Mouse (Mus musculus): ENCODE results near the gene Ramac. TPM values are rescaled to one million over a fixed set of nuclear protein-coding genes. Genes with fewer than 3 reads are reported as not detected.

The Ramac gene
- polyA plus RNA-seq, 1 experiment from 2014 or later: 165 TPM

DNA sequence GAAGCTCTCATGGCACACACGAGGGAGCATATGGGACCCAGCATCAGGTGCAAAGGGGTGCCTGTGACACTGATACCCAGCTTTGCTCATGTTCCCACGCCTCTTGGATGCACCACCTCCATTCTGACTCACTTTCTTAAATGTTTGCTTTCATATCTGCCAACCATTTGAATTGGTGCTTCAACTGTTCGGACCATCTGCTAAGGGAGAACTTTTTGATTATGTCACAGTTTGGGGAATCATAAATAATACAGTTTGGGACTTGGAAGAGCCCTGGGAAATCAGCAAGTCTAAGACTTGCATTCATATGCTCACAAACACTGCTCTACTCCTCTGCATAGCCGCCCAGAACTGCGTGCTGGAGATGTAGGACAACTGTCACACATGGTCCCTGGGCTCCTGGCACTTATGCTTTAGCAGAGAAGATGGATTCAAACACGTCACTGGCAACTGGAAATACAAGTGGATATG is 31.5 kb upstream of the Ramac start:
- no peak for ATAC-seq
- Histone ChIP-seq H3K9ac (ENCODE audit: low read depth, low read length) (no peak overlapping the region), H3K4me1 (ENCODE audit: control insufficient read depth, insufficient read depth, low read length) (no peaks in the 10 kb centered on the region), H3K9me3 (replicated peaks; ENCODE audit: control insufficient read depth, low read length, poor library complexity, severe bottlenecking) (no peaks in the 10 kb centered on the region), H3K36me3 (ENCODE audit: control insufficient read depth, insufficient read depth, low read length) (no peaks in the 10 kb centered on the region), H3K4me2 (ENCODE audit: low read length) (no peak overlapping the region), H3K27ac (ENCODE audit: low read length) (no peak overlapping the region), H3K4me3 (ENCODE audit: low read depth, low read length) (no peak overlapping the region), H3K27me3 (ENCODE audit: control insufficient read depth, insufficient read depth, low read depth, low read length) (no peaks in the 10 kb centered on the region)
- 83% methylated on average over 6 of the region's 6 CpGs for WGBS

DNA sequence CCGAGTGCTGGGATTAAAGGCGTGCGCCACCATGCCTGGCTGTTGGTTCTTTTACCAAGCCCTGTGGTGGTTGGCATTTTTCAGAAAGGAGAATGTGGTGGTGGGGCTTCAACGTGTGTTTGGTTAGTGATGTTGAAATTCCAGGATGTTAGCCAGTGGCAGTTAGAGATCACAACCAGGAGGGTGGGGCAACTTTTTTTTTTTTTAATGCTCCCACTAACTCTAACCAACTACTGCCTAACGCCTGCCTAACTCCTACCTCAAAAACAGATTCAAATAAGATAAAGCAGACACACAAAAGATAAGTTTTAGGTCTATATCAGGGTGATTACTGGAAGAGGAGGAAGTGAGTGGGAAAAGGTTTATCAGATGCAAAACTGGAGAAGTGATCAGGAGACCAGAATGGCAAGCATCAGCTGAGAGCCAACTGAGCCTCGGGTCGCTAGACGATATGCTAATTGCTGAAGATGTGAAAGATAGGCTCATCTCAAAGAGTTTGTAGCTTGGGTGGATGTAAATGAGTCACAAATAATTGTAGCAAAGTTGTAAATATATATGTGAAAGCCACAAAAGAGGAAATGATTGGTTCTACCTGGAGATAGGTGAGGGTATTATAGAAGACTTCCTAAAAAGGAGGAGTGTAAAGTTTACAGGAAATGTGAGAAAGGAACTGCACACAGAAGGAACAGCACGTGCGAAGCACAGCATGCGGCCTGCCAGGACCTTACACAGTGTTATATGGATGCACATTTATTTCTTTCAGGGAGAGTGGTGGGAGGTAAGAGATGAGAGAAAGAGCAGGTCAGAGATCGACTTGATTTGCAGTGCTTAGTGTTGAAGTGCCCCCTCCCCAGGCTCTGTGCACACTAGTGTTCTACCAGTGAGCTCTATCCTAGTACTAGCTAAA is 30.3 kb upstream of the Ramac start:
- Histone ChIP-seq H3K36me3 (ENCODE audit: control insufficient read depth, insufficient read depth, low read length) (no peaks in the 10 kb centered on the region), H3K27ac (ENCODE audit: low read length) (no peak overlapping the region), H3K4me1 (ENCODE audit: control insufficient read depth, insufficient read depth, low read length) (no peaks in the 10 kb centered on the region), H3K27me3 (ENCODE audit: control insufficient read depth, insufficient read depth, low read depth, low read length) (no peaks in the 10 kb centered on the region), H3K4me2 (ENCODE audit: low read length) (no peak overlapping the region), H3K4me3 (ENCODE audit: low read depth, low read length) (no peak overlapping the region), H3K9ac (ENCODE audit: low read depth, low read length) (no peak overlapping the region), H3K9me3 (replicated peaks; ENCODE audit: control insufficient read depth, low read length, poor library complexity, severe bottlenecking) (no peaks in the 10 kb centered on the region)
- WGBS: 90% methylated on average over 12 of the region's 12 CpGs
- ATAC-seq: no peak

DNA sequence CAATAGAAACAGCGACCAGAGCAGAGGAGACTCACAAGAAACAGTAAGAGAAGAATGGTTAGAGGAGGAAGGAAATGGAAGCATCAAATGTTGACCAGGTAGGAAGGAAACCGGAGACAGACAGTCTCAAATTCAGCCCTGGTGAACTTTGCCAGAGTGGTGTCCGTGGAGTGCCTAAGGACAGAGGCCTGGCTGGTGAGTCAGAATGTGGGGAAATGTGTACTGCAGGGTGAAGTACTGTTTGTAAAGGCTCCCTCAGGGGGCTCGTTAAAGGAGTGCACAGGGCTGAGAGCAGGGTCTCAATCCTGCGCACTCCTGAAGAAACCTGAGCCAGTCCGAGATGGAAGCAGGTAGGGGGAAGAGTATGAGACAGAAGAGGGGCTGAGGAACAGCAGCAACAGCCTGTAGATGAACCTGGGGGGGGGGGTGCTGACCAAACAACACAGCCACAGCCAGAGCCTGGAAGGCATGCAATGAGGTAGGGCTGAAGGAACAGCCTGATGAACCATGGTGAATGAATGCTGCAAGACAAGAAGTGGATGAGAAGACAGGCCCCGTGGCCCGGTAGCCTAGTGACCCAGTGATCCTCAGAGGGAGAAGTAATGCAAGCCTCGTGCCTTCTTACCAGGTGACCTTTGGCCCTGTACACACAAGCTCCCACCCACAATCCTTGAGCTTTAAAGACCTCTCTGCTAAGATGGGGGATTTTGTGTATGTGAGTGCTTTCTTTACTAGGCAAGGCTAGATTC is 27.3 kb upstream of the Ramac start:
- Histone ChIP-seq H3K4me2 (ENCODE audit: low read length) (no peak overlapping the region), H3K27ac (ENCODE audit: low read length) (no peak overlapping the region), H3K36me3 (ENCODE audit: control insufficient read depth, insufficient read depth, low read length) (no peaks in the 10 kb centered on the region), H3K4me3 (ENCODE audit: low read depth, low read length) (no peak overlapping the region), H3K9ac (ENCODE audit: low read depth, low read length) (no peak overlapping the region), H3K4me1 (ENCODE audit: control insufficient read depth, insufficient read depth, low read length) (no peaks in the 10 kb centered on the region), H3K27me3 (ENCODE audit: control insufficient read depth, insufficient read depth, low read depth, low read length) (no peaks in the 10 kb centered on the region), H3K9me3 (replicated peaks; ENCODE audit: control insufficient read depth, low read length, poor library complexity, severe bottlenecking) (no peaks in the 10 kb centered on the region)
- no peak for ATAC-seq
- WGBS: 55% methylated on average over 9 of the region's 9 CpGs

DNA sequence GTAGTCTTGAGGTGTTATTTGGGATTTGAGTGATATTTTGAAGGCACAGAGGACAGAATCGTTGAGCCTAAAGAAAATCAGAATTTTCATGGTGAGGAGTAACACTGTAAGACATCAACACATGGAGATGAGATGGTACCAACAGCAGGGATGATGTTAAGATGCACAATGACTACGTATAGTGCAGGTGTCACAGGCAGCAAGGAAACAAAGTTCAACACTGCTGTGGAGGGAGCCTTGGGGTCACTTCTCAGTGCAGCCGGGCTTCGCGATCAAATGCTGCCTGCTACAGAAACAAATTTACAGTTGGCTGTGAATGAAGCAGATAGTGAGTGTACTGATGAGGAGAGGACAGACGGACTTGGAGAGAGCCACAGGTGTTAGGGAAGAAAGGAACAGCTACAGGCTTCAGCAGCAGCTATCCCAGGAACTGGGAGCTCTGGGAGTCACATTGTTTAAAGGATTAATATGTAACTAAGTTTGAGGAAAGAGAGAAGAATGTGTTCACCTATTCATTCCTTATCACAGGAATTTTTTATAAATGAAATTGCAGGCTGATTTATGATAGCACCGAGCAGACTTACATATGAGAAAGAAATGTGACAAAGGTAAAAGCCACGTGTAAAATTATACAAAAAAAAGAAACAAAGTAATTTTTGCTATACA is 23.9 kb upstream of the Ramac start:
- H3K36me3 ChIP-seq (ENCODE audit: control insufficient read depth, insufficient read depth, low read length): no peaks in the 10 kb centered on the region
- 81% methylated on average over 8 of the region's 8 CpGs for WGBS
- no peak overlapping the region for H3K27ac ChIP-seq (ENCODE audit: low read length)
- no peak overlapping the region for H3K9ac ChIP-seq (ENCODE audit: low read depth, low read length)
- no peaks in the 10 kb centered on the region for H3K4me1 ChIP-seq (ENCODE audit: control insufficient read depth, insufficient read depth, low read length)
- H3K4me2 ChIP-seq (ENCODE audit: low read length): no peak overlapping the region
- no peaks in the 10 kb centered on the region for H3K27me3 ChIP-seq (ENCODE audit: control insufficient read depth, insufficient read depth, low read depth, low read length)
- ATAC-seq: no peak
- H3K9me3 ChIP-seq (replicated peaks; ENCODE audit: control insufficient read depth, low read length, poor library complexity, severe bottlenecking): no peaks in the 10 kb centered on the region
- no peak overlapping the region for H3K4me3 ChIP-seq (ENCODE audit: low read depth, low read length)

DNA sequence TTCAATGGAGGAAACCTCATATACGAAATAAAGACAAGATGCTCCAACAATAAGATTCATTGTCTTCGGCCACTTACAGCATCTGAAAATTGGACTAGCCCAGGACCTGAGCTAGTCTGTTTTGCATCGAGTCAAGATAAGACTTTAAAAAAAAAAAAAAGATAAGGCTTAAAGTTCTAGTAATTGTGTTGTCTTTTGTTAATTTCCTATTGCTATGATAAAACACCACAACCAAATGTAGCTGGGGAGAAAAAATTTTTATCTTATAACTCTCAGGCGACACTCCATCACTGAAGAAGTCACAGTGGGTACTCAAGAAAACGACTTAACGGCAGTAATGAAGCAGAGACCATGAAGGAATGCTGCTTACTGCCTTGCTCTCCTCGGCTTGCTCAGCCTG is 22.7 kb upstream of the Ramac start:
- Histone ChIP-seq H3K9ac (ENCODE audit: low read depth, low read length) (no peak overlapping the region), H3K36me3 (ENCODE audit: control insufficient read depth, insufficient read depth, low read length) (no peaks in the 10 kb centered on the region), H3K4me2 (ENCODE audit: low read length) (no peak overlapping the region), H3K27ac (ENCODE audit: low read length) (no peak overlapping the region), H3K4me1 (ENCODE audit: control insufficient read depth, insufficient read depth, low read length) (no peaks in the 10 kb centered on the region), H3K27me3 (ENCODE audit: control insufficient read depth, insufficient read depth, low read depth, low read length) (no peaks in the 10 kb centered on the region), H3K4me3 (ENCODE audit: low read depth, low read length) (no peak overlapping the region), H3K9me3 (replicated peaks; ENCODE audit: control insufficient read depth, low read length, poor library complexity, severe bottlenecking) (no peaks in the 10 kb centered on the region)
- WGBS: 89% methylated on average over 7 of the region's 7 CpGs
- ATAC-seq: no peak

DNA sequence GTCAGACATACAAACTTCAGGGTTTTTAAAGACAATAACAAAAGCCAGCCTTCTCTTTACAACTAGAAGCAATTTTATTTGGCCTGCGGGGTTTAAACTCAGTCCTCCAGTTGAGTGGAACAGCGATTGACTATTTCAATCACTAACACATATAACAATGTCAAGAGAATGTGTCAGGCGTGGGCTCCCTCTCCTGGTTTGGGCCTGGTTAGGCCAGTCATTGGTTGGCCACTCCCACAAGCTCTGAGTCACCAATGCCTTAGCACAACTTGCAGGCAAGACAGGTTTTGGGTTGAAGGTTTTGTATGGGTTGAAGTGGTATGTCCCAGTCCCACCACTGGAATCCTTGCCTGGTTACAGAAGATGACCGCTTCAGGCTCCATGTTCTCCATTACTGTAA is 18.6 kb upstream of the Ramac start:
- H3K9ac ChIP-seq (ENCODE audit: low read depth, low read length): no peak overlapping the region
- no peak overlapping the region for H3K27ac ChIP-seq (ENCODE audit: low read length)
- WGBS: 78% methylated on average over 4 of the region's 4 CpGs
- H3K27me3 ChIP-seq (ENCODE audit: control insufficient read depth, insufficient read depth, low read depth, low read length): no peaks in the 10 kb centered on the region
- no peak overlapping the region for H3K4me3 ChIP-seq (ENCODE audit: low read depth, low read length)
- ATAC-seq: no peak
- H3K4me1 ChIP-seq (ENCODE audit: control insufficient read depth, insufficient read depth, low read length): no peaks in the 10 kb centered on the region
- H3K36me3 ChIP-seq (ENCODE audit: control insufficient read depth, insufficient read depth, low read length): no peaks in the 10 kb centered on the region
- no peaks in the 10 kb centered on the region for H3K9me3 ChIP-seq (replicated peaks; ENCODE audit: control insufficient read depth, low read length, poor library complexity, severe bottlenecking)
- H3K4me2 ChIP-seq (ENCODE audit: low read length): no peak overlapping the region

DNA sequence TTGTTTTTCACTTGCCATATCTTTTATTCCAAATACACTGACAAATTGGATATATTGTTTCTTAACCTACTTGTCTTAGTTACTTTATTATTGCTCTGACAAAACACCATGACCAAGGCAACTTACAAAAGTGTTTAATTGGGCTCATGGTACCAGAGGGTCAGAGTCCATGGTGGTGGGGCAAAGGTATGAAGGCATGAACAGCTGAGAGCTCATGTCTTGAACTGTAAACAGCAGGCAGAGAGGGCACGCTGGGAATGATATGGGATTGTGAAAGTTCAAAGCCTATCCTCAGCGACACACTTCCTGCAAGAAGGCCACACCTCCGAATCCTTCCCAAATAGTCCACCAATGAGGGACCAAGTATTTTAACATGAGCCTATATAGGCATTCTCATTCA is 14.8 kb upstream of the Ramac start:
- H3K36me3 ChIP-seq (ENCODE audit: control insufficient read depth, insufficient read depth, low read length): no peaks in the 10 kb centered on the region
- WGBS: 76% methylated on average over 3 of the region's 3 CpGs
- no peak overlapping the region for H3K27ac ChIP-seq (ENCODE audit: low read length)
- no peaks in the 10 kb centered on the region for H3K4me1 ChIP-seq (ENCODE audit: control insufficient read depth, insufficient read depth, low read length)
- no peak overlapping the region for H3K4me3 ChIP-seq (ENCODE audit: low read depth, low read length)
- H3K9ac ChIP-seq (ENCODE audit: low read depth, low read length): no peak overlapping the region
- H3K27me3 ChIP-seq (ENCODE audit: control insufficient read depth, insufficient read depth, low read depth, low read length): no peaks in the 10 kb centered on the region
- H3K4me2 ChIP-seq (ENCODE audit: low read length): no peak overlapping the region
- H3K9me3 ChIP-seq (replicated peaks; ENCODE audit: control insufficient read depth, low read length, poor library complexity, severe bottlenecking): no peaks in the 10 kb centered on the region
- ATAC-seq: no peak

DNA sequence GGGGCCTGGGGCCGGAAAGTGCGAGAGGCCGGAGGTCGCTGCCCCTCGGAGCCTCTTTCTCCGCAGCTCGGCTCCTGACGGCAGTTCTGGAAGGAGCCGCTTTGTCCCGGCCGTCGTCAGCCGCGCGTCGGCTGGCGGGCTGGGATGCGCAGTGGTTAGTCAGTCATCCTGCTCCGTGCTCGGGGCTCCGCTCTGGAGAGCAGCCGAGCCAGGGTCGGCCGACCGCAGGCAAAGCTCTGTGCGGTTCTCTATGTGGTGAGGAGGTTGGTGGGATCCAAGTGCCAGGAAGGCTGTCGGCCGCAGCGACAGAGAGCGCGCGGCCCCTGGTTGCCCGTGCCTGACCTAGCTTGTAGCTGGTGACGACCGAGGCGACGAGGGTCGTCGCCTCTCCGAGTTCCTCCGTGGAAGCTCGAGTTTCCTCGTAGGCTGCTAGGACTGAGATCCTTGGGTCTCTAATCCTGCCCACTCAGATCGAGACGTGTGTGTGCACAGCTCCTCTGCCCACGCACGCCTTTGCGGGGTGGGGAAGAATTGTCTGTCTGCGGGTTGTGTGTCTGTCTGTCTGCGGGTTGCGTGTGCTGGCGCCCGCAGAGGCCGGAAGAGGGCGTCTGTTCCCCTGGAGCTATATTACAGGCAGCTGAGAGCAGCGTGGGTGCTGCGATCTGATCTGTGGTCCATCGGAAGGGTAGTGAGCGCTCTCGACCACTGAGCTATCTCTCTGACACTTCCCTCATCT is 553 bp downstream of the Ramac start:
- peak; percentile 76 for ATAC-seq
- Histone ChIP-seq H3K36me3 (ENCODE audit: control insufficient read depth, insufficient read depth, low read length) (no peaks in the 10 kb centered on the region), H3K27ac (ENCODE audit: low read length) (peak overlapping the region; percentile 88), H3K9ac (ENCODE audit: low read depth, low read length) (peak overlapping the region; percentile 87), H3K9me3 (replicated peaks; ENCODE audit: control insufficient read depth, low read length, poor library complexity, severe bottlenecking) (no peaks in the 10 kb centered on the region), H3K4me3 (ENCODE audit: low read depth, low read length) (peak overlapping the region; percentile 95), H3K4me1 (ENCODE audit: control insufficient read depth, insufficient read depth, low read length) (peaks cover 23% of the 10 kb centered on the region), H3K27me3 (ENCODE audit: control insufficient read depth, insufficient read depth, low read depth, low read length) (no peaks in the 10 kb centered on the region), H3K4me2 (ENCODE audit: low read length) (peak overlapping the region; percentile 99)
- 2% methylated on average over 60 of the region's 60 CpGs for WGBS

Data from midbrain, embryonic 16.5 days (tissue).